Mouse (Mus musculus) heart, adult 2 months (tissue): ENCODE measurements around the gene Dscam.

Source experiments
- CTCF ChIP-seq: fragments of 200-600 bp; IDR thresholded peaks from 2 replicates; pipeline ENCODE4 v1.8.1; 2022; ENCODE audit warnings: antibody characterized with exemption, mild to moderate bottlenecking, moderate library complexity
- EP300 ChIP-seq: fragments of 200-500 bp; IDR thresholded peaks from 2 replicates; pipeline ENCODE4 v1.6.1; 2011; ENCODE audit warnings: low read depth, low read length, control low read depth; ENCODE audit not compliant: insufficient read depth
- POLR2A ChIP-seq: fragments of 200-500 bp; IDR thresholded peaks from 2 replicates; pipeline ENCODE4 v1.6.1; 2011; ENCODE audit warnings: mild to moderate bottlenecking, low read depth, low read length, control low read depth; ENCODE audit not compliant: insufficient read depth

DNA sequence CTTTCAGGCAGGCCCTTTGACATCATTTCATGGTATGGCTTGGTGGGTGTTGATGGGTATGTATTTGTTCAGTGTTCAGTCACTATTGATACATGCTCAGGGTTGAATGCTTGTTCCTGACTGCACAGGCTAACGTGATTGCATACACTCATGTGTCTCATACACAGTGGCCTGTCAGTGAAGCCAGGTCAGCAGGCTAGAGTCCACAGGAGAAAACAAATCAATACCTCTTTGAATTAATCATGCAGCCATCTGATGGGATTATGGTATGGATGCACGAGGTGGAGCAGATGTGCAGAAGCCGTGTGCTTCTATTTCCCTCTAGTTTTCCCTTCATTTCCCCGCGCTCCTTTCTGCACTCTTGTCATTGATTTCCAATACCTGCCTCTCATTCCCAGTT is 143.7 kb downstream of the Dscam start:
- no peak for TF ChIP-seq CTCF
- no peak for TF ChIP-seq EP300
- TF ChIP-seq POLR2A = no peak
